Comparison of ENCODE assay signal across 8 mouse cellular contexts in the genomic region with DNA sequence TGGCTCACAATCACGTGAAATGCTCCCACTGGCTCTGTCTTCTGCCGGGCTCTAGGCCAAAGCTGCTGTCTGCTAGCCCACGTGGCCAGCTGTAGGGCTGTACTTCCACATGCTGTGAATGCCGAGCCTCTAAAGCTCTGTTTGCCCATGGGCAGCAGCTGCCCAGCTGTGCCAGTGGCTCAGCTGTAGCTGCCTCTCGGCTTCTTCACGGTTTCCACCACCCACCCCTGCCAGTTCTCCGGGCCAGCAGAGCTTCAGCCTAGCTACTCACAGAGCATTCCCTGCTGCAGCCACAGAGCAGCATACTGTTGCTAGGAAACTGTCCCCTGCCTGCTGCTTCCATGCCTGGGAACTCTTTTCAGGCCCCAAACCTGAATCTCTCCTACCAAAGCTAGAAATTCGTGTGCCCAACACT. TPM values are rescaled to one million over a fixed set of nuclear protein-coding genes. Genes with fewer than 3 reads are reported as not detected.
DNase-seq lines count a peak whose midpoint lies in the region; ATAC-seq and TF ChIP-seq lines count a peak whose summit lies in the region.

No protein-coding gene starts in this region.

- no peak overlapping the region for H3K27ac ChIP-seq in lung, embryonic 14.5 days (ENCODE audit: low read depth)
- H3K27ac ChIP-seq in intestine, postnatal 0 days (ENCODE audit: low read depth, low read length) = no peak overlapping the region

- no peaks in the 10 kb centered on the region for H3K36me3 ChIP-seq in lung, embryonic 14.5 days (ENCODE audit: insufficient read depth)
- H3K36me3 ChIP-seq in intestine, postnatal 0 days (ENCODE audit: control insufficient read depth, insufficient read depth) = no peaks in the 10 kb centered on the region

- H3K4me1 ChIP-seq in lung, embryonic 14.5 days (ENCODE audit: insufficient read depth) = peaks cover 6% of the 10 kb centered on the region; the same call in 1 of the 2 replicates
- H3K4me1 ChIP-seq in intestine, postnatal 0 days (replicated peaks; ENCODE audit: control insufficient read depth, insufficient read depth, low read length) = no peaks in the 10 kb centered on the region

- H3K4me2 ChIP-seq in lung, embryonic 14.5 days = peak overlapping the region; percentile 15; the same call in 1 of the 2 replicates
- no peak overlapping the region for H3K4me2 ChIP-seq in intestine, postnatal 0 days (replicated peaks; ENCODE audit: low read depth)

- H3K9ac ChIP-seq in lung, embryonic 14.5 days = no peak overlapping the region
- no peak overlapping the region for H3K9ac ChIP-seq in intestine, postnatal 0 days (ENCODE audit: low read depth, low read length)

- no peaks in the 10 kb centered on the region for H3K27me3 ChIP-seq in lung, embryonic 14.5 days (ENCODE audit: insufficient read depth, low read length)
- H3K27me3 ChIP-seq in intestine, postnatal 0 days (replicated peaks; ENCODE audit: control insufficient read depth, insufficient read depth, low read length) = no peaks in the 10 kb centered on the region

- WGBS in lung, embryonic 14.5 days = 9% methylated on average over 8 of the region's 8 CpGs
- 24% methylated on average over 8 of the region's 8 CpGs for WGBS in intestine, postnatal 0 days

- DNase-seq in adrenal gland, adult 2 months = peak; percentile 55
- DNase-seq in embryo, embryonic 9.5 days (ENCODE audit: extremely low spot score) = peak; percentile 28
- DNase-seq in heart, adult 18-20 months = peak; percentile 72 to 73
- peak; percentile 74 to 84 for DNase-seq in kidney, postnatal 25 days
- peak; percentile 45 for DNase-seq in lung, embryonic 14.5 days
- peak; percentile 40 for DNase-seq in ovary, adult 18-20 months (ENCODE audit: low spot score)
- DNase-seq in spleen, adult 18-20 months = no peak

- H3K4me3 ChIP-seq in lung, embryonic 14.5 days (ENCODE audit: low read depth, low read length) = no peak overlapping the region
- H3K4me3 ChIP-seq in intestine, postnatal 0 days (ENCODE audit: low read depth, low read length) = no peak overlapping the region

- H3K9me3 ChIP-seq in lung, embryonic 14.5 days (ENCODE audit: low read depth, low read length) = no peaks in the 10 kb centered on the region
- H3K9me3 ChIP-seq in intestine, postnatal 0 days (ENCODE audit: control insufficient read depth) = 0 out of 2 replicates have a peak, but pooled peaks cover 3% of the 10 kb centered on the region

- ATAC-seq in lung, embryonic 14.5 days (ENCODE audit: insufficient read depth) = no peak
- ATAC-seq in intestine, postnatal 0 days = no peak

- no peak for TF ChIP-seq CTCF in lung, embryonic 14.5 days (IDR thresholded peaks at IDR 0.05; ENCODE audit: low read depth)
- TF ChIP-seq CTCF in intestine, postnatal 0 days (IDR thresholded peaks at IDR 0.05; ENCODE audit: low read depth) = no peak

RNA-seq across cellular contexts. Expression of gene Arrb1, which starts 25.2 kb away (rescaled TPM):
- total RNA-seq in adrenal gland, adult 2 months (2021) = 10 to 100 TPM; 38.7 to 62.2 TPM
- 19.0 and 19.3 TPM in 2 replicates for polyA plus RNA-seq in adrenal gland, adult 2 months (2012; rRNA removed)
- total RNA-seq in heart, adult 18-20 months (2021) = 10 to 100 TPM; 23.3 to 23.7 TPM
- 7.0 and 7.8 TPM in 2 replicates for polyA plus RNA-seq in lung, embryonic 14.5 days (2014; fragmentation: Nextera tagmentation; extraction: Ambion mirVana)
- polyA plus RNA-seq in intestine, postnatal 0 days (2015; fragmentation: Nextera tagmentation; extraction: Ambion mirVana) = 4.2 and 4.4 TPM in 2 replicates

RNA-seq across cellular contexts. Expression of gene Rps3, which starts 26.6 kb away (rescaled TPM):
- total RNA-seq in adrenal gland, adult 2 months (2021) = 100 to 1,000 TPM; 414 to 589 TPM
- polyA plus RNA-seq in adrenal gland, adult 2 months (2012; rRNA removed) = 80.7 and 95.4 TPM in 2 replicates
- 100 to 1,000 TPM; 359 to 372 TPM for total RNA-seq in heart, adult 18-20 months (2021)
- polyA plus RNA-seq in lung, embryonic 14.5 days (2014; fragmentation: Nextera tagmentation; extraction: Ambion mirVana) = 922 and 969 TPM in 2 replicates
- 531 and 541 TPM in 2 replicates for polyA plus RNA-seq in intestine, postnatal 0 days (2015; fragmentation: Nextera tagmentation; extraction: Ambion mirVana)

RNA-seq across cellular contexts. Expression of gene Klhl35, which starts 44.3 kb away (rescaled TPM):
- under 1 TPM in 1 of 2 experiments, not detected in 1; 0.59 TPM for total RNA-seq in adrenal gland, adult 2 months (2021)
- polyA plus RNA-seq in adrenal gland, adult 2 months (2012; rRNA removed) = 1.3 TPM in 2 replicates
- total RNA-seq in heart, adult 18-20 months (2021) = not detected
- polyA plus RNA-seq in lung, embryonic 14.5 days (2014; fragmentation: Nextera tagmentation; extraction: Ambion mirVana) = 0.95 and 1.2 TPM in 2 replicates
- 0.76 and 1.1 TPM in 2 replicates for polyA plus RNA-seq in intestine, postnatal 0 days (2015; fragmentation: Nextera tagmentation; extraction: Ambion mirVana)

Comparison
In these comparisons a context has a peak if more than half of its experiments do, and no peak if none do; other contexts are left out.
1. DNase-seq: peak in adrenal gland, adult 2 months (single experiment), embryo, embryonic 9.5 days (single experiment), heart, adult 18-20 months (2 of 2), kidney, postnatal 25 days (2 of 2), lung, embryonic 14.5 days (single experiment) and ovary, adult 18-20 months (single experiment); none in spleen, adult 18-20 months (0 of 2).